In the genomic region with DNA sequence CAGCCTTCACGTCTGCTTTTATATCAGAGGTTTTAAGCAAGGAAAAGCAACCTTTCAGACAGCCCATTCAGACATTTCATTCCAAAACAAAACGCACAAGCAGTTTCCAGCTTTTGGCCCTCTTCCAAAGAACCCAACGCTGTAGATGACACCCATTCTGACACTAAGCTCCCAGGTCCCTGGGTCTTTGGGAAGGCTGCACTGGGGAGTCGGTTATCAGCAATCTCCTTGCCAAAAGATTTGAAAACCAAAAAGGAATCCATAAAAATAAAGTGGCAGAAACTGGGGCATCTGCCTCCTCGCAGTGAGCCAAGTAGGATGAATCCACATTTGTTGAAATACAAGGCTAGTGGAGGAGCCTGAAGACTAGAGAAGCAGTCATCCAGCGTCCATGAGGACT, we compare ENCODE assay signal across 11 mouse cellular contexts. TPM values are rescaled to one million over a fixed set of nuclear protein-coding genes. Genes with fewer than 3 reads are reported as not detected.
DNase-seq lines count a peak whose midpoint lies in the region; ATAC-seq and TF ChIP-seq lines count a peak whose summit lies in the region.
"Had no signal": no experiment of that assay in that cellular context is flagged by ENCODE, and none has a peak within 500 bp of the region (broad histone marks: within the 10 kb centered on the region; RNA-seq: fewer than 3 reads in every experiment).

No protein-coding gene starts in this region.

- H3K9me3 ChIP-seq in heart, embryonic 11.5 days (replicated peaks; ENCODE audit: control insufficient read depth, low read length): no peaks in the 10 kb centered on the region
- no peaks in the 10 kb centered on the region for H3K9me3 ChIP-seq in midbrain, embryonic 11.5 days (ENCODE audit: control insufficient read depth, low read length)
- no peaks in the 10 kb centered on the region for H3K9me3 ChIP-seq in midbrain, postnatal 0 days (ENCODE audit: low read length)
- H3K9me3 ChIP-seq: neural tube, embryonic 12.5 days had no signal

- peak; percentile 41 to 73 for DNase-seq in adrenal gland, adult (ENCODE audit: inconsistent age in 2 of 2, low spot score in 1 of 2)
- DNase-seq in adrenal gland, adult 8-10 months: no peak
- peak in 1 of 2 experiments; percentile 18 for DNase-seq in heart, adult 2 months
- peak; percentile 31 for DNase-seq in midbrain, embryonic 11.5 days (ENCODE audit: low spot score, missing footprints)
- DNase-seq in midbrain, postnatal 0 days (ENCODE audit: low spot score): no peak
- DNase-seq in right cerebral cortex, postnatal 25 days: peak; percentile 30
- no peak for DNase-seq in thymus, postnatal 0 days (ENCODE audit: low spot score)
- DNase-seq: lung, postnatal 36 days had no signal

- no peaks in the 10 kb centered on the region for H3K27me3 ChIP-seq in heart, adult 2 months (ENCODE audit: control insufficient read depth, insufficient read depth, low read length)
- H3K27me3 ChIP-seq in heart, embryonic 11.5 days (ENCODE audit: control insufficient read depth, insufficient read depth, low read length): no peaks in the 10 kb centered on the region
- H3K27me3 ChIP-seq in midbrain, embryonic 11.5 days (ENCODE audit: control insufficient read depth, insufficient read depth, low read length): no peaks in the 10 kb centered on the region
- H3K27me3 ChIP-seq in midbrain, postnatal 0 days (ENCODE audit: insufficient read depth, low read length): no peaks in the 10 kb centered on the region
- H3K27me3 ChIP-seq: neural tube, embryonic 12.5 days had no signal

- whole genome bisulfite sequencing in heart, adult 2 months: 26% methylated on average over 6 of the region's 6 CpGs
- 55% methylated on average over 6 of the region's 6 CpGs for WGBS in heart, embryonic 11.5 days (ENCODE audit: insufficient replicate concordance)
- 83% methylated on average over 6 of the region's 6 CpGs for WGBS in midbrain, embryonic 11.5 days
- 59% methylated on average over 6 of the region's 6 CpGs for WGBS in midbrain, postnatal 0 days

- no peak for TF ChIP-seq CTCF in heart, adult 2 months (IDR thresholded peaks at IDR 0.05)
- no peak for TF ChIP-seq CTCF in midbrain, postnatal 0 days (IDR thresholded peaks at IDR 0.05)

- no peak overlapping the region for H3K4me2 ChIP-seq in heart, embryonic 11.5 days
- H3K4me2 ChIP-seq in midbrain, embryonic 11.5 days: no peak overlapping the region
- no peak overlapping the region for H3K4me2 ChIP-seq in midbrain, postnatal 0 days (ENCODE audit: low read depth, low read length, poor library complexity, severe bottlenecking)
- H3K4me2 ChIP-seq: hindbrain, embryonic 14.5 days; neural tube, embryonic 12.5 days had no signal

- peaks cover 9% of the 10 kb centered on the region for H3K4me1 ChIP-seq in heart, adult 2 months (ENCODE audit: control insufficient read depth, insufficient read depth, low read length)
- peaks cover 12% of the 10 kb centered on the region for H3K4me1 ChIP-seq in heart, embryonic 11.5 days (ENCODE audit: control insufficient read depth, insufficient read depth, low read length)
- peaks cover 2% of the 10 kb centered on the region; the same call in 1 of the 2 replicates for H3K4me1 ChIP-seq in midbrain, embryonic 11.5 days (ENCODE audit: control insufficient read depth, insufficient read depth, low read length)
- 0 out of 2 replicates have a peak, but pooled peaks cover 7% of the 10 kb centered on the region for H3K4me1 ChIP-seq in midbrain, postnatal 0 days (ENCODE audit: insufficient read depth, low read length)

- intact Hi-C loops in heart, adult 2 months (cut with DNase I): loop anchor here (5.0 kb wide), 1 partner anchor 43 kb away; a partner anchor contains a TSS

- no peaks in the 10 kb centered on the region for H3K79me2 ChIP-seq in heart, adult 2 months (replicated peaks; ENCODE audit: control insufficient read depth, insufficient read depth, low read length)

- TF ChIP-seq EP300 in heart, adult 2 months (IDR thresholded peaks at IDR 0.05; ENCODE audit: insufficient read depth, low read depth, low read length): no peak

- TF ChIP-seq POLR2A in heart, adult 2 months (IDR thresholded peaks at IDR 0.05; ENCODE audit: insufficient read depth, low read depth, low read length): no peak

- peaks cover 9% of the 10 kb centered on the region; the same call in 1 of the 2 replicates for H3K36me3 ChIP-seq in heart, adult 2 months (ENCODE audit: control insufficient read depth, insufficient read depth, low read length)
- H3K36me3 ChIP-seq in heart, embryonic 11.5 days (ENCODE audit: control insufficient read depth, insufficient read depth, low read length): no peaks in the 10 kb centered on the region
- no peaks in the 10 kb centered on the region for H3K36me3 ChIP-seq in midbrain, embryonic 11.5 days (ENCODE audit: control insufficient read depth, insufficient read depth, low read length)
- no peaks in the 10 kb centered on the region for H3K36me3 ChIP-seq in midbrain, postnatal 0 days (ENCODE audit: insufficient read depth, low read length)
- H3K36me3 ChIP-seq: neural tube, embryonic 12.5 days had no signal

- H3K4me3 ChIP-seq in heart, adult 2 months: no peak overlapping the region
- H3K4me3 ChIP-seq in heart, embryonic 11.5 days (ENCODE audit: low read depth, low read length): no peak overlapping the region
- H3K4me3 ChIP-seq in midbrain, embryonic 11.5 days (ENCODE audit: low read depth, low read length): no peak overlapping the region
- H3K4me3 ChIP-seq in midbrain, postnatal 0 days (ENCODE audit: low read depth, low read length): no peak overlapping the region
- H3K4me3 ChIP-seq: neural tube, embryonic 12.5 days had no signal

- H3K9ac ChIP-seq in heart, adult 2 months (ENCODE audit: low read depth, low read length): no peak overlapping the region
- no peak overlapping the region for H3K9ac ChIP-seq in heart, embryonic 11.5 days (ENCODE audit: low read depth, low read length)
- no peak overlapping the region for H3K9ac ChIP-seq in midbrain, embryonic 11.5 days (ENCODE audit: low read length)
- H3K9ac ChIP-seq in midbrain, postnatal 0 days (replicated peaks; ENCODE audit: low read length, poor library complexity, severe bottlenecking): no peak overlapping the region
- H3K9ac ChIP-seq: hindbrain, embryonic 14.5 days; neural tube, embryonic 12.5 days had no signal

- H3K27ac ChIP-seq in heart, adult 2 months: peak overlapping the region; percentile 7
- H3K27ac ChIP-seq in heart, embryonic 11.5 days (ENCODE audit: low read depth, low read length): no peak overlapping the region
- no peak overlapping the region for H3K27ac ChIP-seq in midbrain, embryonic 11.5 days (ENCODE audit: low read depth, low read length)
- H3K27ac ChIP-seq in midbrain, postnatal 0 days (ENCODE audit: low read depth, low read length): no peak overlapping the region
- H3K27ac ChIP-seq: hindbrain, embryonic 14.5 days; neural tube, embryonic 12.5 days had no signal

- no peak for ATAC-seq in heart, embryonic 11.5 days (replicated peaks; ENCODE audit: insufficient number of reproducible peaks, low FRiP score, low TSS enrichment)
- no peak for ATAC-seq in midbrain, embryonic 11.5 days (ENCODE audit: low FRiP score)
- no peak for ATAC-seq in midbrain, postnatal 0 days (ENCODE audit: low FRiP score)

RNA-seq across cellular contexts. Expression of a gene that starts 41.5 kb away (rescaled TPM):
- total RNA-seq in adrenal gland, adult 8-10 months (2022): 100 to 1,000 TPM in 2 of 4 experiments, 10 to 100 TPM in 2; 50.9 to 211 (median 116) TPM
- 10 to 100 TPM; 25.4 to 26.5 TPM for total RNA-seq in heart, adult 2 months (2021)
- 12.8 and 15.6 TPM in 2 replicates for polyA plus RNA-seq in heart, adult 2 months (2012; rRNA removed)
- 9.3 and 13.3 TPM in 2 replicates for polyA plus RNA-seq in heart, embryonic 11.5 days (2014; fragmentation: Nextera tagmentation; extraction: Ambion mirVana)
- 6.7 and 7.3 TPM in 2 replicates for polyA plus RNA-seq in midbrain, embryonic 11.5 days (2014; fragmentation: Nextera tagmentation; extraction: Ambion mirVana)
- total RNA-seq in midbrain, postnatal 0 days (2014; rRNA removed): 9.5 and 9.7 TPM in 2 replicates
- 4.2 and 5.5 TPM in 2 replicates for polyA plus RNA-seq in midbrain, postnatal 0 days (2015; fragmentation: Nextera tagmentation; extraction: Ambion mirVana)
- 6.5 and 7.7 TPM in 2 replicates for polyA plus RNA-seq in thymus, postnatal 0 days (2015; fragmentation: Nextera tagmentation; extraction: Ambion mirVana)

Comparison
In these comparisons a context has a peak if more than half of its experiments do, and no peak if none do; other contexts are left out.
1. DNase-seq: peak in adrenal gland, adult (2 of 2), midbrain, embryonic 11.5 days (single experiment) and right cerebral cortex, postnatal 25 days (single experiment); none in adrenal gland, adult 8-10 months (single experiment), midbrain, postnatal 0 days (single experiment) and thymus, postnatal 0 days (single experiment).